Mouse (Mus musculus) spleen, postnatal 14 days (tissue): ENCODE measurements around the gene Anks1b.

Source experiments
- DNase-seq, 2 experiments: peaks; one replicate each; pipeline ENCODE4 v3.0.0; 2021 to 2022; ENCODE audit warnings: low spot score in 2 of 2

The Anks1b gene

GRCm38 (mm10) chr10:90728401-90729358 lies 855.4 kb downstream of the Anks1b start:
- DNase-seq = peak in 1 of 2 experiments; percentile 32

- DNase-seq = no peak
These were observed 856.2 kb downstream of the Anks1b start for GRCm38 (mm10) chr10:90729527-90729926.

GRCm38 (mm10) chr10:90732823-90733222 lies 859.5 kb downstream of the Anks1b start:
- no peak for DNase-seq

- DNase-seq = no peak
These were observed 860.3 kb downstream of the Anks1b start for GRCm38 (mm10) chr10:90733632-90734031.

- DNase-seq = no peak
These were observed 865.2 kb downstream of the Anks1b start for GRCm38 (mm10) chr10:90738475-90738874.

GRCm38 (mm10) chr10:90740956-90741355 lies 867.6 kb downstream of the Anks1b start:
- DNase-seq = no peak

- no peak for DNase-seq
These were observed 878.6 kb downstream of the Anks1b start for GRCm38 (mm10) chr10:90751889-90752288.

- no peak for DNase-seq
These were observed 879.8 kb downstream of the Anks1b start for GRCm38 (mm10) chr10:90753106-90753505.

GRCm38 (mm10) chr10:90757773-90758172 lies 884.5 kb downstream of the Anks1b start:
- DNase-seq = no peak

GRCm38 (mm10) chr10:90759929-90760328 lies 886.6 kb downstream of the Anks1b start:
- DNase-seq = no peak

GRCm38 (mm10) chr10:90766261-90766660 lies 893.0 kb downstream of the Anks1b start:
- no peak for DNase-seq

- no peak for DNase-seq
These were observed 897.2 kb downstream of the Anks1b start for GRCm38 (mm10) chr10:90770403-90770955.

- DNase-seq = no peak
These were observed 897.7 kb downstream of the Anks1b start for GRCm38 (mm10) chr10:90771046-90771445.

GRCm38 (mm10) chr10:90771471-90772226 lies 898.3 kb downstream of the Anks1b start:
- DNase-seq = no peak

- DNase-seq = no peak
These were observed 906.5 kb downstream of the Anks1b start for GRCm38 (mm10) chr10:90779561-90780400.

GRCm38 (mm10) chr10:90784981-90785650 lies 911.8 kb downstream of the Anks1b start:
- no peak for DNase-seq

GRCm38 (mm10) chr10:90785680-90786079 lies 912.4 kb downstream of the Anks1b start:
- no peak for DNase-seq

GRCm38 (mm10) chr10:90803112-90803511 lies 929.8 kb downstream of the Anks1b start:
- DNase-seq = no peak

- DNase-seq = no peak
These were observed 931.3 kb downstream of the Anks1b start for GRCm38 (mm10) chr10:90804602-90805095.

GRCm38 (mm10) chr10:90808616-90809310 lies 935.5 kb downstream of the Anks1b start:
- DNase-seq = no peak
